Mouse (Mus musculus) heart, adult 2 months (tissue): ENCODE results near the gene 1700012B07Rik. TPM values are rescaled to one million over a fixed set of nuclear protein-coding genes. Genes with fewer than 3 reads are reported as not detected.

ENCODE experiments used
- DNase-seq, 2 experiments: peaks; one replicate each; pipeline ENCODE4 v3.0.0; 2021
- H3K27ac ChIP-seq: fragments of 200-600 bp; 2 replicates; pipeline ENCODE4 v1.8.1; 2022
- H3K27me3 ChIP-seq: fragments of 200-500 bp; 2 replicates; pipeline ENCODE4 v1.6.1; 2012; ENCODE audit warnings: mild to moderate bottlenecking, low read length, inconsistent platforms, mixed read lengths; ENCODE audit not compliant: control insufficient read depth, insufficient read depth
- H3K36me3 ChIP-seq: fragments of 200-500 bp; 2 replicates; pipeline ENCODE4 v1.6.1; 2012; ENCODE audit warnings: low read length, inconsistent platforms; ENCODE audit not compliant: control insufficient read depth, insufficient read depth
- H3K4me1 ChIP-seq: fragments of 200-500 bp; 2 replicates; pipeline ENCODE4 v1.6.1; 2011; ENCODE audit warnings: low read length; ENCODE audit not compliant: control insufficient read depth, insufficient read depth
- H3K4me3 ChIP-seq: fragments of 200-600 bp; 2 replicates; pipeline ENCODE4 v1.8.1; 2022
- H3K79me2 ChIP-seq: fragments of 200-500 bp; replicated peaks from 2 replicates; pipeline ENCODE4 v1.6.1; 2012; ENCODE audit warnings: mild to moderate bottlenecking, inconsistent platforms, low read length, moderate library complexity, mixed read lengths; ENCODE audit not compliant: control insufficient read depth, insufficient read depth
- H3K9ac ChIP-seq: fragments of 200-500 bp; 2 replicates; pipeline ENCODE4 v1.6.1; 2012; ENCODE audit warnings: low read depth, mild to moderate bottlenecking, control low read depth, inconsistent platforms, low read length, mixed read lengths
- CTCF ChIP-seq: fragments of 200-600 bp; IDR thresholded peaks from 2 replicates; pipeline ENCODE4 v1.8.1; 2022; ENCODE audit warnings: antibody characterized with exemption, mild to moderate bottlenecking, moderate library complexity
- EP300 ChIP-seq: fragments of 200-500 bp; IDR thresholded peaks from 2 replicates; pipeline ENCODE4 v1.6.1; 2011; ENCODE audit warnings: low read depth, low read length, control low read depth; ENCODE audit not compliant: insufficient read depth
- POLR2A ChIP-seq: fragments of 200-500 bp; IDR thresholded peaks from 2 replicates; pipeline ENCODE4 v1.6.1; 2011; ENCODE audit warnings: mild to moderate bottlenecking, low read depth, low read length, control low read depth; ENCODE audit not compliant: insufficient read depth
- WGBS: fragments of 180-500 bp; shearing (Covaris S2); methylation state at CpG from one replicate; pipeline ENCODE4 v1.1.7; 2018; 5-methylcytosine and 5-hydroxymethylcytosine counted together
- intact Hi-C: fragments of 180-260 bp; cut with DNase I; formaldehyde crosslinking; loops from one replicate; pipeline ENCODE4 v1.15.1; 2025
- long read RNA-seq: library from polyadenylated mRNA; stranded (forward); transcript quantifications from one replicate; pipeline ENCODE4 v2.0.0, GENCODE M21; 2021
- polyA plus RNA-seq: library from polyadenylated mRNA; depleted of rRNA; stranded (reverse); fragments of >200 nt; gene quantifications from 2 replicates; pipeline ENCODE4 v1.2.3, GENCODE M21; 2012; rRNA removed
- total RNA-seq, 2 experiments: library from RNA; stranded (reverse); gene quantifications; 2 replicates each; pipeline ENCODE4 v1.2.3; 2021

The 1700012B07Rik gene
- not detected for total RNA-seq
- polyA plus RNA-seq: not detected in 2 replicates
- long read RNA-seq: 0 reads

DNA sequence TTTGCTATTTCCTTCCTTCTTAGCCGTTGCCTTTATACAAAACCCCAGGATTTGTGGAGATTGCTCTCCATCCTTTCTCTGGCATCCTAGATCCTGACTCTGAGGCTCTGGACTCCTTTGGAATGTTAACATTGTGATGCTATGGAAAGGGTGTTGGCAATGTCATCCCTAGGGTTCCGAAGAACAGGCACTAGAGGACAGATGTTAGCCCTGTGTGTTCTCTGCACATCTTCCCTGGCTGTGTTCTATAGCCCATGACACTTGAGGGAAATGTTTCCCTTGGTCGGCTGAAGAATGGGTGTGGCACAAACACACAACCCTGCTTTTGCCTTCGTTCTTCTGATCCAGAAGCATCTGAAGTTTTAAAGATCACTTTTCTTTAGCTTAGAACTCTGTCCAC, at the start of gene 1700012B07Rik:
Gene 1700012B07Rik (minus strand): TSS at position 101 of the 400 bp plus-strand sequence.
- no peak for DNase-seq
- TF ChIP-seq EP300 (no peak), CTCF (no peak), POLR2A (no peak)
- Histone ChIP-seq H3K9ac (no peak within 1 kb of the TSS), H3K27me3 (no peaks in the 10 kb centered on the region), H3K36me3 (no peaks in the 10 kb centered on the region), H3K27ac (no peak within 1 kb of the TSS), H3K4me3 (no peak within 1 kb of the TSS), H3K79me2 (no peaks in the 10 kb centered on the region), H3K4me1 (no peaks in the 10 kb centered on the region)
- WGBS: 69% methylated on average over 4 of the region's 4 CpGs
- intact Hi-C loops: no loop called here

DNA sequence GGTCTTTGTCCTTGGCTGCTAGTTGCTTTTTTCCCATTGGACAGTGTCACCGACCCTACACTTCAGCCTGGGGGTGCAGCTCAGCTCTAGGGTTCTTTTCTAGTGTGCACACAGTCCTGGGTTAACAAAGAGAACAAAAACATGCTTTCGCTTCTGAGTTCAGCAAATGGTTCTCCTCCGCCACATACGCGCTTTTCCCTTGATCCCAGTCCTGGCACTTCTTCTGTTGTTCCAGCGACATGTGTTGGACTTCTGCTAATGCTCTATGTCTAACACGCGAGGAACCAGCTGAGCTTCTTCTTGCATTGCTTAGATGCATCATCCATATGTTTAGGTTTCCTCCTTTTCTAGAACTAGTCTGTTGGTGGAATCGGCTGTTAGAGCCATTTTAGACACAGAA, 48.9 kb upstream of the 1700012B07Rik start:
- Histone ChIP-seq H3K27me3 (no peaks in the 10 kb centered on the region), H3K4me1 (peaks cover 19% of the 10 kb centered on the region), H3K36me3 (peaks cover 2% of the 10 kb centered on the region; the same call in 1 of the 2 replicates), H3K4me3 (no peak overlapping the region), H3K9ac (no peak overlapping the region), H3K79me2 (no peaks in the 10 kb centered on the region), H3K27ac (no peak overlapping the region; the same call in 1 of the 2 replicates)
- no peak for TF ChIP-seq CTCF
- TF ChIP-seq EP300: no peak
- no peak for TF ChIP-seq POLR2A
- WGBS: 92% methylated on average over 9 of the region's 9 CpGs
- intact Hi-C loops: no loop called here
- DNase-seq: no peak

DNA sequence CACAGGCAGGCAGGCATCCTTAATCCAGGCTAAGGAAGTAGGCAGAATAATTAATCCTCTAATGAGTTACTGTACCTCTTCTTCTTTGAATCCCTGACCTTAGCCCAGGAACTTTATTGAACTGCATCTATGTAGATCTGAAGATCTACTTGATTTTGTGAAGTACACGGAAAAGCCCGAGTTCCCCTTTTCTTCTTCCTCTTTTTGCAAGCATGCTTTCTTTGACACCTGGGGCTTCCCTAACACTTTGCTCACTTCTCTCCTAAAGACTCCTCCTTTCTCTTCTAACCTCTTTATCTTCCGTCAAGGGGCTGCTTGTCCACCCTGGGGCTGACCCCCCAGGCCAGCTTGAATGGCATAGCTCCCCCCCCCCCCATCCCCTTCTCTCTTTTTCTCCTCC, 48.0 kb upstream of the 1700012B07Rik start:
- Histone ChIP-seq H3K27ac (peak overlapping the region; percentile 83), H3K4me1 (peaks cover 19% of the 10 kb centered on the region), H3K9ac (no peak overlapping the region), H3K36me3 (peaks cover 2% of the 10 kb centered on the region; the same call in 1 of the 2 replicates), H3K4me3 (no peak overlapping the region), H3K27me3 (no peaks in the 10 kb centered on the region; the same call in 1 of the 2 replicates), H3K79me2 (no peaks in the 10 kb centered on the region)
- intact Hi-C loops: loop anchor here (1.0 kb wide), 1 partner anchor 51 kb away; no protein-coding TSS in a partner anchor
- WGBS: 70% methylated on average over 3 of the region's 3 CpGs
- TF ChIP-seq POLR2A (no peak), EP300 (no peak)
- DNase-seq: no peak

- peak overlapping the region; percentile 83 for H3K27ac ChIP-seq
- no peaks in the 10 kb centered on the region for H3K79me2 ChIP-seq
- no peak overlapping the region for H3K9ac ChIP-seq
- 44% methylated on average over 1 of the region's 1 CpGs for WGBS
- peaks cover 2% of the 10 kb centered on the region; the same call in 1 of the 2 replicates for H3K36me3 ChIP-seq
- no peak overlapping the region for H3K4me3 ChIP-seq
- peak; percentile 42 to 69 for DNase-seq
- peaks cover 19% of the 10 kb centered on the region for H3K4me1 ChIP-seq
- TF ChIP-seq EP300 (0 out of 2 replicates have a peak, but pooled peaks have one; percentile 16), POLR2A (no peak)
- H3K27me3 ChIP-seq: no peaks in the 10 kb centered on the region; the same call in 1 of the 2 replicates
- intact Hi-C loops: loop anchor here (1.0 kb wide), 1 partner anchor 52 kb away; no protein-coding TSS in a partner anchor
Observed at GRCm38 (mm10) chr11:109875525-109875802, 47.6 kb upstream of the 1700012B07Rik start.

DNA sequence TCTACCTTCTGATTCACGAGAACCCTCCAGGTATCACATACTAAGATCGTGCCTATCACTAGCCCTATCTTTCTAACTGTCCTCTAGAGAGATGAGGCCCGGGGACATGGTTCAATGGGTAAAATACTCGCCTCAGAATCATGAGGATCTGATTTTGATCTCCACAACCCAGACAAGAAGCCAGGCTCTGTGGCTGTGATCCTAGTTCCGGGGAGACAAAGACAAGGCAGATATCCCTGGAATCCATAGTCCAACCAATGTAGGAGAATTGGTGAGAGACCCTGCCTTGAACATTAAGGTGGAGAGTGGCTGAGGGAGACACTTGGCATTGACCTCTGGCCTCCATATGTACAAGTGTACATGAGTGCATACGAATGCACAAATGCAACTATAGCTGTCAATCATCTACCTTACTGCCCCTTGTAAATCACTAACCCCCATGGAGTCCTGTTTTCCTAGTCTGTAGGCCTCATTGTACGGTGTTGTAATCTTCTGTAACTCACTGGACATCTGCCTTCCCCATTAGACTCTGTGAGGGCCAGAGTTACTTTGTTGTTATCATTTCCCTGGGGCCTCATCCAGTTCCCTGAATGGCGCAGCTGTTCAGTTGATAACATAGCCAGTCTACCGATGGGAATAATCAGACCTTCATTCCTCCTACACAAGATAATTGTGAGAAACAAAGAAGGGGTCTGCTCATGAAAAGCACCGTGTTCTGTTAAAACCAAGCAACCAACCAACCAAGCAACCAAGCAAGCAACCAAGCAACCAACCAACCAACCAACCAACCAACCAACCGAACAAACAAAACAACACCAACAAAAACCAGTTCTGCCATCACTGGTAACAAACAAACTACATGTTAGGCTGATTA, 47.0 kb upstream of the 1700012B07Rik start:
- Histone ChIP-seq H3K27me3 (no peaks in the 10 kb centered on the region; the same call in 1 of the 2 replicates), H3K27ac (peak overlapping the region; percentile 83), H3K4me1 (peaks cover 19% of the 10 kb centered on the region), H3K4me3 (no peak overlapping the region), H3K36me3 (peaks cover 2% of the 10 kb centered on the region; the same call in 1 of the 2 replicates), H3K79me2 (no peaks in the 10 kb centered on the region), H3K9ac (no peak overlapping the region)
- intact Hi-C loops: loop anchor here (1.0 kb wide), 1 partner anchor 52 kb away; no protein-coding TSS in a partner anchor
- WGBS: 46% methylated on average over 11 of the region's 11 CpGs
- DNase-seq: peak in 1 of 2 experiments; percentile 67
- TF ChIP-seq POLR2A (peak; percentile 29; the same call in 1 of the 2 replicates), EP300 (peak; percentile 77), CTCF (no peak)
